Mouse (Mus musculus): ENCODE measurements around the gene Gm12830. TPM values are rescaled to one million over a fixed set of nuclear protein-coding genes. Genes with fewer than 3 reads are reported as not detected.

Gm12830 gene
- polyA plus RNA-seq, 1 experiment, result not detected

DNA sequence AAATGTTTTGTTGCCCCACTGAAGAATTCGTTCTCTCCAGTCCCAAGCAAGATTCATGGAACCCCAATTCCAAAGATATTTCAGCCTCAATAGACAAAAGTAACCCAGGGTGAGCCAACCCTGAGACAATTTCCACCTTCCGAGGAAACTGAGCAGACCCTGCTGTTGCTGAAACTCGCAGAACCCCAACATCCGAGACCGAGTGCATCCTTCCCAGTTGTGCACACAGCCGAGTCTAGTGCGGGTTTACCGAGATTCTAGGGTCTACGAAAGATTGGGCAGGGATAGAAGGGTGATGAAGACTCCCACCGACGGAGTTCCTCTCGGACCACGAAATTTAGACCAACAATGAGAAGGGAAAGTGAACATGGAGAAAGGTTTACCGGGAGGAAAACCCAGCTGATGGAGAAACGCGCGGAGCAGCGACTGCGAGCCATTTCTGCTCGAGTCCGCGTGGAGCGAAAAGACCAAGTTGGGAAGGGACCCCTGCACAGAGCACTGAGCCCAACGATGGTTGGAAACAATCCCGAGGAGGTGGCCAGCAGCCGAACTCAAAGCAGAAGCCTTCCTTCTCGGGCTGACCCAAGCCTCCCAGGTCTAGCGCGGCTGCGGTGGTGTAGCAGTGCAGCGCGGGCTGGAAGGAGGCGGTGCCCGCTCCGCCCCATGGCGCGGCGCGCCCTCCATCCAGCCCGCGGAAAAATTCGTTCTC, 80.3 kb downstream of the Gm12830 start:
- H3K27me3 ChIP-seq (ENCODE audit: control insufficient read depth, insufficient read depth, insufficient read length), result peaks cover 25% of the 10 kb centered on the region
- no peaks in the 10 kb centered on the region for H3K36me3 ChIP-seq (ENCODE audit: control insufficient read depth, insufficient read depth)
- TF ChIP-seq MYOD1 (IDR thresholded peaks at IDR 0.05; ENCODE audit: control insufficient read depth in 1 of 3, insufficient read length in 2 of 3, low read depth in 2 of 3) (no peak), MAX (IDR thresholded peaks at IDR 0.05; ENCODE audit: low read depth) (no peak), SRF (IDR thresholded peaks at IDR 0.05; ENCODE audit: control insufficient read depth, insufficient read length, low read depth) (no peak), TCF3 (IDR thresholded peaks at IDR 0.05; ENCODE audit: insufficient read length, low read depth) (no peak), POLR2A (IDR thresholded peaks at IDR 0.05; ENCODE audit: insufficient read length, low read depth) (no peak), TCF12 (IDR thresholded peaks at IDR 0.05; ENCODE audit: insufficient read depth, poor library complexity, severe bottlenecking) (no peak), REST (IDR thresholded peaks at IDR 0.05; ENCODE audit: insufficient read depth, insufficient read length) (no peak), E2F4 (IDR thresholded peaks at IDR 0.05; ENCODE audit: insufficient read depth) (no peak), MYOG (IDR thresholded peaks at IDR 0.05; ENCODE audit: control insufficient read depth in 1 of 3, insufficient read depth in 1 of 3, insufficient read length in 2 of 3, low read depth in 2 of 3) (no peak), USF1 (IDR thresholded peaks at IDR 0.05; ENCODE audit: low read depth) (no peak), CEBPB (IDR thresholded peaks at IDR 0.05; ENCODE audit: insufficient read depth, poor library complexity, severe bottlenecking) (no peak), POLR2AphosphoS2 (IDR thresholded peaks at IDR 0.05; ENCODE audit: insufficient read length, low read depth) (no peak)
- no peak overlapping the region for H3K4me3 ChIP-seq
- H3K79me2 ChIP-seq (ENCODE audit: control insufficient read depth, insufficient read depth), result no peaks in the 10 kb centered on the region
- H3ac ChIP-seq (ENCODE audit: control insufficient read depth, insufficient read length), result no peak overlapping the region
- no peak overlapping the region for H3K4me2 ChIP-seq (ENCODE audit: low read depth)

DNA sequence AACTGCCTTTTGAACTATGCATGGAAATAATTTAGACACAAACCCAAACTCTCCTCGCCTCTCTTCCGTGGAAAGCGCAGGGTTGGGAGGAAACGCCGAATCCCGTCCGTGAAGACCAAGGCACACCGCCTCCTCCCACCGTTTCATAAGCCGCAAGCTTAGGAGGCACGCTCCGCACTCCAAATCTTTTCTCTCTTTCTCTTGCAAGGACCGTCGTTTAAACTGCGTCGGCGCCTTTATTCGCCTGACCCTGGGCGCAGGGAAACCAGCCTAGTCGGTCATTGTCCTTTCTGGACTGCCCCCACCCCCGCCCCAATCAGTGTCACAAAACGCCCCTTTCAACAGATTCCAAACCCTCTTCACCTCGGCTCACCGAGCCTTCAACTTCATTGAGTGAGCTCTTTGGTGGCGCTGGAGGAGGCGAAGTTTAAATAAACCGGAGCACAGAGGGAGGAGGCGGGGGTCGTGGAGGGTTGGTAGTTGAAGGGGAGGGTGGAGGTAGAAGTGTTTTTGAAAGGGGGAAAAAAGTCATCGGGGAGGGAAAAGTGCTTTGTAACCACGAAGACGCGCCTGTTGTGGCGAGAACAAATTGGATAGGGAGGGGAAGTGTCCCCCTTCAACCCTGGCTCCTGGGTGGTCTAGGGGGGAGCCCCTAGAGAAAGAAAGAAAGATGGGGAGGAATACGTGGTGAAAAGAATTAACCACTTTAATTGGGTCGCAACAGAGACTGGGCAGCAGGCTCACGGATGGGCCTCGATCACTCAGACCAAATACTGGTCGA, 81.3 kb downstream of the Gm12830 start:
- Histone ChIP-seq H3K27me3 (ENCODE audit: control insufficient read depth, insufficient read depth, insufficient read length) (peaks cover 25% of the 10 kb centered on the region), H3ac (ENCODE audit: control insufficient read depth, insufficient read length) (no peak overlapping the region), H3K79me2 (ENCODE audit: control insufficient read depth, insufficient read depth) (no peaks in the 10 kb centered on the region), H3K36me3 (ENCODE audit: control insufficient read depth, insufficient read depth) (no peaks in the 10 kb centered on the region), H3K4me2 (ENCODE audit: low read depth) (no peak overlapping the region), H3K4me3 (no peak overlapping the region)
- TF ChIP-seq USF1 (IDR thresholded peaks at IDR 0.05; ENCODE audit: low read depth) (no peak), POLR2AphosphoS2 (IDR thresholded peaks at IDR 0.05; ENCODE audit: insufficient read length, low read depth) (no peak), SRF (IDR thresholded peaks at IDR 0.05; ENCODE audit: control insufficient read depth, insufficient read length, low read depth) (no peak), E2F4 (IDR thresholded peaks at IDR 0.05; ENCODE audit: insufficient read depth) (no peak), TCF12 (IDR thresholded peaks at IDR 0.05; ENCODE audit: insufficient read depth, poor library complexity, severe bottlenecking) (no peak), MYOD1 (IDR thresholded peaks at IDR 0.05; ENCODE audit: control insufficient read depth in 1 of 3, insufficient read length in 2 of 3, low read depth in 2 of 3) (no peak), MAX (IDR thresholded peaks at IDR 0.05; ENCODE audit: low read depth) (no peak), CEBPB (IDR thresholded peaks at IDR 0.05; ENCODE audit: insufficient read depth, poor library complexity, severe bottlenecking) (no peak)

- Histone ChIP-seq H3K27me3 (ENCODE audit: control insufficient read depth, insufficient read depth, insufficient read length) (peaks cover 25% of the 10 kb centered on the region), H3K79me2 (ENCODE audit: control insufficient read depth, insufficient read depth) (no peaks in the 10 kb centered on the region), H3K36me3 (ENCODE audit: control insufficient read depth, insufficient read depth) (no peaks in the 10 kb centered on the region), H3K4me2 (ENCODE audit: low read depth) (no peak overlapping the region), H3ac (ENCODE audit: control insufficient read depth, insufficient read length) (no peak overlapping the region), H3K4me3 (no peak overlapping the region)
- TF ChIP-seq MYOD1 (IDR thresholded peaks at IDR 0.05; ENCODE audit: control insufficient read depth in 1 of 3, insufficient read length in 2 of 3, low read depth in 2 of 3) (no peak), USF1 (IDR thresholded peaks at IDR 0.05; ENCODE audit: low read depth) (no peak), REST (IDR thresholded peaks at IDR 0.05; ENCODE audit: insufficient read depth, insufficient read length) (no peak), POLR2A (IDR thresholded peaks at IDR 0.05; ENCODE audit: insufficient read length, low read depth) (no peak), MAX (IDR thresholded peaks at IDR 0.05; ENCODE audit: low read depth) (no peak), CEBPB (IDR thresholded peaks at IDR 0.05; ENCODE audit: insufficient read depth, poor library complexity, severe bottlenecking) (no peak), MYOG (IDR thresholded peaks at IDR 0.05; ENCODE audit: control insufficient read depth in 1 of 3, insufficient read depth in 1 of 3, insufficient read length in 2 of 3, low read depth in 2 of 3) (no peak), TCF12 (IDR thresholded peaks at IDR 0.05; ENCODE audit: insufficient read depth, poor library complexity, severe bottlenecking) (no peak), SRF (IDR thresholded peaks at IDR 0.05; ENCODE audit: control insufficient read depth, insufficient read length, low read depth) (no peak), E2F4 (IDR thresholded peaks at IDR 0.05; ENCODE audit: insufficient read depth) (no peak), POLR2AphosphoS2 (IDR thresholded peaks at IDR 0.05; ENCODE audit: insufficient read length, low read depth) (no peak), TCF3 (IDR thresholded peaks at IDR 0.05; ENCODE audit: insufficient read length, low read depth) (no peak)
These were observed 81.9 kb downstream of the Gm12830 start for GRCm38 (mm10) chr4:114903422-114903782.

DNA sequence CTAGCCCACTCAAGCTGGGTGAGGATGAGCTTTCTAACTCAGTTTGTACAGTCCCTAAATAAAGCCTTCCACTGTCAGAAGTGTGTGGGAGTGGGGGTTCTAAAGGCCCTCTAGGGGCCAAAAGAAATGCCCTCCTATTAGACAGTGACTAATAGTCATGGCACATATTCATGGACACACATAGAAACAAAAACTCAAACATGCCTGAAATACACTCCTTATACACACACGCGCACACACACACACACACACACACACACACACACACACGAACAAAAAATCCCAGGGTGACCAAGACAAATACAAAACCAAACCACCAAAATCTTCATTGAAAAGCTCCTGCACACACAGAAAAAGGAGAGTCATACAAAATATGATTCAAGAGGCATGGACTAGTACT, 84.0 kb downstream of the Gm12830 start:
- H3K4me2 ChIP-seq (ENCODE audit: low read depth), result no peak overlapping the region
- H3ac ChIP-seq (ENCODE audit: control insufficient read depth, insufficient read length), result no peak overlapping the region
- H3K79me2 ChIP-seq (ENCODE audit: control insufficient read depth, insufficient read depth), result no peaks in the 10 kb centered on the region
- peaks cover 13% of the 10 kb centered on the region for H3K27me3 ChIP-seq (ENCODE audit: control insufficient read depth, insufficient read depth, insufficient read length)
- H3K4me3 ChIP-seq, result no peak overlapping the region
- TF ChIP-seq SRF (IDR thresholded peaks at IDR 0.05; ENCODE audit: control insufficient read depth, insufficient read length, low read depth) (no peak), MYOD1 (IDR thresholded peaks at IDR 0.05; ENCODE audit: control insufficient read depth in 1 of 3, insufficient read length in 2 of 3, low read depth in 2 of 3) (no peak), MAX (IDR thresholded peaks at IDR 0.05; ENCODE audit: low read depth) (no peak), POLR2AphosphoS2 (IDR thresholded peaks at IDR 0.05; ENCODE audit: insufficient read length, low read depth) (no peak), POLR2A (IDR thresholded peaks at IDR 0.05; ENCODE audit: insufficient read length, low read depth) (no peak), MYOG (IDR thresholded peaks at IDR 0.05; ENCODE audit: control insufficient read depth in 1 of 3, insufficient read depth in 1 of 3, insufficient read length in 2 of 3, low read depth in 2 of 3) (no peak), REST (IDR thresholded peaks at IDR 0.05; ENCODE audit: insufficient read depth, insufficient read length) (no peak), TCF12 (IDR thresholded peaks at IDR 0.05; ENCODE audit: insufficient read depth, poor library complexity, severe bottlenecking) (no peak)
- no peaks in the 10 kb centered on the region for H3K36me3 ChIP-seq (ENCODE audit: control insufficient read depth, insufficient read depth)

Other genes with a start within 250 kb of the Gm12830 start
- gene Foxd2, start 87.2 kb downstream of the Gm12830 start, polyA plus RNA-seq (2012; fragmentation: generic; extraction: Trizol), result 0.65 TPM
- gene Foxe3, start 104.3 kb downstream of the Gm12830 start, polyA plus RNA-seq (2012; fragmentation: generic; extraction: Trizol), result not detected
- gene Cmpk1, start 165.5 kb downstream of the Gm12830 start, polyA plus RNA-seq (2012; fragmentation: generic; extraction: Trizol), result 18.3 TPM
- 1.6 TPM for gene Stil, start 178.4 kb downstream of the Gm12830 start, polyA plus RNA-seq (2012; fragmentation: generic; extraction: Trizol)
- not detected for gene Tal1, start 234.7 kb downstream of the Gm12830 start, polyA plus RNA-seq (2012; fragmentation: generic; extraction: Trizol)

Data from myocyte (in vitro differentiated cells).